Mouse (Mus musculus) lung, embryonic 16.5 days (tissue): ENCODE measurements around the gene Hmox2. TPM values are rescaled to one million over a fixed set of nuclear protein-coding genes. Genes with fewer than 3 reads are reported as not detected.

ENCODE experiments used
- ATAC-seq: fragments of 200-750 bp; cut with Nextera tagmentation; 2 replicates; pipeline ENCODE4 v1.8.0; 2017; ENCODE audit warnings: low read depth, mild to moderate bottlenecking, moderate library complexity
- H3K27ac ChIP-seq: fragments of 300-500 bp; sonication (generic); 2 replicates; pipeline ENCODE4 v1.5.1; 2014; ENCODE audit warnings: mild to moderate bottlenecking, control low read depth, low read length
- H3K27me3 ChIP-seq: fragments of 300-500 bp; sonication (generic); 2 replicates; pipeline ENCODE4 v1.6.1; 2014; ENCODE audit warnings: low read depth, low read length, mixed read lengths; ENCODE audit not compliant: control insufficient read depth, insufficient read depth
- H3K36me3 ChIP-seq: fragments of 300-500 bp; sonication (generic); 2 replicates; pipeline ENCODE4 v1.6.1; 2014; ENCODE audit warnings: low read length; ENCODE audit not compliant: control insufficient read depth, insufficient read depth
- H3K4me1 ChIP-seq: fragments of 300-500 bp; sonication (generic); replicated peaks from 2 replicates; pipeline ENCODE4 v1.6.1; 2014; ENCODE audit warnings: low read length, mixed read lengths; ENCODE audit not compliant: control insufficient read depth, insufficient read depth
- H3K4me2 ChIP-seq: fragments of 300-500 bp; sonication (generic); 2 replicates; pipeline ENCODE4 v1.6.1; 2014; ENCODE audit warnings: low read depth, low read length, control low read depth
- H3K4me3 ChIP-seq: fragments of 300-500 bp; sonication (generic); 2 replicates; pipeline ENCODE4 v1.5.1; 2014; ENCODE audit warnings: mild to moderate bottlenecking, low read length, control low read depth
- H3K9ac ChIP-seq: fragments of 300-500 bp; sonication (generic); 2 replicates; pipeline ENCODE4 v1.6.1; 2014; ENCODE audit warnings: low read length, control low read depth
- H3K9me3 ChIP-seq: fragments of 300-500 bp; sonication (generic); 2 replicates; pipeline ENCODE4 v1.6.1; 2016; ENCODE audit warnings: low read length; ENCODE audit not compliant: control insufficient read depth
- WGBS: fragments of 180-500 bp; shearing (Covaris S2); extraction: QIAGEN DNeasy Blood & Tissue Kit; methylation state at CpG from one replicate; pipeline ENCODE4 v1.1.7; 2014; 5-methylcytosine and 5-hydroxymethylcytosine counted together
- polyA plus RNA-seq: library from polyadenylated mRNA; unstranded; fragments of >200 nt; fragmentation: Nextera tagmentation; extraction: Ambion mirVana; gene quantifications from 2 replicates; pipeline ENCODE4 v1.2.1, GENCODE M21; 2015

The Hmox2 gene
- polyA plus RNA-seq, 1 experiment from 2014 or later: 114 TPM

DNA sequence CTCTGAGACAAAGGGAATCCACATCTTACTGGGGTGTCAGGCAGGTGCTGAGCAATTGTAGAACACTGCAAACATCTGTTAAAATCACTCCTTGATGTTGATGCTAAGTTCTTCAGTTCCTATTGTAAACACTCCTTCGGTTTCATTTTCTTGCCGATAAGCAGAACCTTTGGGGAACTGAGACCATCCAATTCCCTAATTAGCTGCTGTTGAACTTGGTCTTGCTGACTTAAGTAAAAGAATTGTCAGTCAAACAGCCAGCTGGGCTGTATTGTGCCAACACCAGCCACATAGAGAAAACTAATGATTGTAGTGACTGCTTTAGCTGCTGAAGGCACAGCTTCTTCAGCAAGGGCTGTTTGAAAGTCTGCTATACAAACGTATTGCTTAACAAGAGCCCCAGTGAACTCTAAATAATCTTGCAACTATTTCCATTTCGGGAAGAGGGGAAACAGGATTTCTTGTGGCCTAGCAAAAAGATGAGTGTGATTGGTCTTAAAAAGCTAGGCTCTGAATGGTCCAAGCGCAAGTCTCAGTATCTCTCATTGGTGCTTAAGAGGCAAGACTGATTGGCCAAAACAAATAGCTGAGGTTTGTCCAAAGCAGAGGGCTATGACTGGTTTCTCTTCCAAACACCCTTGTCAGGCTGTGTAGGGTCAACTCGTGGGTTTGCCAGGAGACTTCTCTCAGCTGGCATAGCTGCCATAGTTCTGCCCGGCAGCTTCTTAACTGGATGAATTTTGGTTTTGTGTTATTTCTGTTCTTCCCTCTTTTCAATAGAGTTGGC, 3.8 kb upstream of the Hmox2 start:
- Histone ChIP-seq H3K27me3 (no peaks in the 10 kb centered on the region), H3K4me2 (no peak overlapping the region), H3K27ac (peak overlapping the region; percentile 23; the same call in 1 of the 2 replicates), H3K36me3 (no peaks in the 10 kb centered on the region), H3K4me1 (peaks cover 11% of the 10 kb centered on the region), H3K9me3 (no peaks in the 10 kb centered on the region), H3K4me3 (no peak overlapping the region), H3K9ac (no peak overlapping the region)
- WGBS: 52% methylated on average over 7 of the region's 7 CpGs
- no peak for ATAC-seq

DNA sequence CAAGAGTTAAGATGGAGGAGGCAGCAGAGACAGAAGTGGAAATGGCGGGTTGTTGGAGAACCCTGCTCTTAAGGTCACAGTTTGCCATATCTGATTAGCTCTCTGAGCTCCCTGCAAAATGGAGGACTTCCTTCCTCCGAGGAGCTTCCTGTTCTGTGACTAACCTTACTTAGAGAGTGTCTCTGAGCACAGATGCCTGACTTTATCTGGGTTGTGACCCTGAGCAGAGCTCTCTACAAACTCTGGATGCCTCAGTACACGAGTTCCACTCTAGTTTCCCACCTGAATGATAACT, 3.3 kb upstream of the Hmox2 start:
- no peaks in the 10 kb centered on the region for H3K36me3 ChIP-seq
- 56% methylated on average over 3 of the region's 3 CpGs for WGBS
- H3K4me3 ChIP-seq: no peak overlapping the region
- ATAC-seq: no peak
- peaks cover 14% of the 10 kb centered on the region for H3K4me1 ChIP-seq
- no peak overlapping the region for H3K27ac ChIP-seq
- no peak overlapping the region for H3K9ac ChIP-seq
- H3K27me3 ChIP-seq: no peaks in the 10 kb centered on the region
- H3K4me2 ChIP-seq: no peak overlapping the region
- H3K9me3 ChIP-seq: no peaks in the 10 kb centered on the region

DNA sequence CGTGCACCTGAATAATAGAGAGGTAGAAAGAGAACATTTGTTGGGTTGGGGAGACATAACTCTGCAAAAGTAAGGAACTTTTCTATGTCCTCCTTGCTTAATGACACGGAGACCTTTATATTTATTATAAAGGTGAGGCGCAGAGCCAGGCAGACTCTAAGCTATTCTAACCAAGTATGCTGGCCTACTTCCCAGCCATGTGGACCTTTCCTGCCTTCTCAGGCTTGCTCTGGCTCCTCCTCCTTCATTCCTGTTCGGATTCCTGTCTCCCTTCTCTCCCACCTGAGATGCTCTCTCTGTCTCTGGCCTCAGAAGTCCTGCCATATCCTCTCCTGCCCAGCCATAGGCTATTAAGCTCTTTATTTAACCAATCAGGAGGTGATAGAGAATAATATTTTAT, 895 bp upstream of the Hmox2 start:
- no peak overlapping the region for H3K4me2 ChIP-seq
- H3K9me3 ChIP-seq: no peaks in the 10 kb centered on the region
- H3K9ac ChIP-seq: no peak overlapping the region
- no peak overlapping the region for H3K27ac ChIP-seq
- H3K36me3 ChIP-seq: no peaks in the 10 kb centered on the region
- WGBS: 63% methylated on average over 4 of the region's 4 CpGs
- H3K27me3 ChIP-seq: no peaks in the 10 kb centered on the region
- ATAC-seq: no peak
- H3K4me1 ChIP-seq: peaks cover 15% of the 10 kb centered on the region
- H3K4me3 ChIP-seq: no peak overlapping the region

DNA sequence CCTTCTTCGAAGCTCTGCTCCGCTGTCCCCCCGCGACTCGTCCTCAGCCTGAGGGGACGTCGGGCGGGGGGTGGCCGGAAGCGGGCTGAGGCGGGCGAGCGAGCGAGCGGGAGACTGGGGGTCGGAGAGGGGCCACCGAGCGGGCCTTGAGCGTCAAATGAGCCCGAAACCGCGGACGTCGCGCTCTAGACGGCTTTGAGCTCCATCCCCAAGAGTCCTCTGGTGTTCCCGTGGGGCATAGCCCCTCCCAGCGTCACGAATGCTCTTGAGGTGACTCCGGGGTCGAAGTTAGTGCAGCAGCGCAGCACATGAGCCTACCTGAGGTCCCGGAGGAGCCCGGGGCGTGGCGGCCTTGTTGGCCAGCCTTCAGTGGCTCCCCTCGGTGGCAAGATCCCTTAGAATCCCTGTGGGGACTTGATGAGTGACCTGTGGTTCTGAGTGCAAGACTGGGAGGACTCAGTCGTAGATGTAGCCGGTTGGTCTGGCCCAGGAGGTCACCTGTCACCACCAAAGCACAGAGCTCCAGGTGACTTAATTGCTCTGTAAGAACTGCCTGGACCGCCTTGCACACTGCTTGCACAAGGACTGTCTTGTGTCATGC, 467 bp downstream of the Hmox2 start:
- Histone ChIP-seq H3K9ac (peak overlapping the region; percentile 94), H3K4me2 (peak overlapping the region; percentile 57), H3K9me3 (no peaks in the 10 kb centered on the region), H3K4me1 (peaks cover 15% of the 10 kb centered on the region), H3K36me3 (no peaks in the 10 kb centered on the region), H3K27me3 (no peaks in the 10 kb centered on the region), H3K4me3 (peak overlapping the region; percentile 85), H3K27ac (peak overlapping the region; percentile 90)
- ATAC-seq: no peak; the same call in 1 of the 2 replicates
- WGBS: under 1% methylated on average over 40 of the region's 40 CpGs

DNA sequence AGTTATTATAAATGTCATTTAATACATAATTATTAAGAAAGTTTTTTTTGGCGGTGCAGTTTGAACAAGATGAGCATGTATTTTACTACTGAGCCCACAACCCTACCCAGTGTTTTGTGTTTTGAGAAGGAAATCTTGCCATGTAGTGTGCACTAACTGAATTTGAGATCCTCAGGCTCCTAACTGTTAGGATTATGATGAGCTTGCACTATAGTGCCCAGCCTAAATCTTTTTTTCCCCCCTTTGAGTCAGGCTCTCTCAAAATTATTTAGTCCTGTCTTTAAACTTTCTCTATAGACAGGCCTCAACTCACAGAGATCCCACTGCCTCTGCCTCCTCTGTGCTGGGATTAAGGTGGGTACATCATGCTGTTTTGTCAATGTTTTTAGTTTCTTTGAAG, 1.4 kb downstream of the Hmox2 start:
- peak overlapping the region; percentile 57 for H3K4me2 ChIP-seq
- H3K9me3 ChIP-seq: no peaks in the 10 kb centered on the region
- H3K36me3 ChIP-seq: no peaks in the 10 kb centered on the region
- H3K4me3 ChIP-seq: peak overlapping the region; percentile 85
- peaks cover 10% of the 10 kb centered on the region for H3K4me1 ChIP-seq
- H3K27me3 ChIP-seq: no peaks in the 10 kb centered on the region
- ATAC-seq: no peak
- H3K27ac ChIP-seq: no peak overlapping the region
- H3K9ac ChIP-seq: peak overlapping the region; percentile 26; the same call in 1 of the 2 replicates
- 83% methylated on average over 1 of the region's 1 CpGs for WGBS

DNA sequence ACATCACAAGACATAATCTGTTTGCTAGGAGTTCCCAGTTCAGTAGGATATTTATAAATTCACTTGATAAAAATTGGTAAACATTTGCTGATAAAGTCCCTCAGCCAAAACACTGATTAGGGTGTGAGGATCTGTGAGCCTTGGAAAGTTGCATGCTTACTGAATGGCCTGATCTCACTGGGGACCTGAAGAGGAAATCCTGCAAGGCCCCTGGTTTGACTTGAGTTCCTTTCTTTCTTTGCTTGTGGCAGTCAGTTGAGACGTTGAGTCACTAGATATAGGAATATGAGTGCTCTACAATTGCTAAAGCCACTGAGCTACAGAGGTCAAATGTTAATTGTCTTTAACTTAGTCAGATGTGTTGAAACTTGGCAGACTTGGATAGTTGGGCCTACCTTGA, 1.8 kb downstream of the Hmox2 start:
- H3K9me3 ChIP-seq: no peaks in the 10 kb centered on the region
- no peaks in the 10 kb centered on the region for H3K27me3 ChIP-seq
- no peaks in the 10 kb centered on the region for H3K36me3 ChIP-seq
- H3K4me2 ChIP-seq: peak overlapping the region; percentile 57; the same call in 1 of the 2 replicates
- H3K4me1 ChIP-seq: peaks cover 10% of the 10 kb centered on the region
- H3K9ac ChIP-seq: no peak overlapping the region; the same call in 1 of the 2 replicates
- peak overlapping the region; percentile 85; the same call in 1 of the 2 replicates for H3K4me3 ChIP-seq
- ATAC-seq: no peak
- WGBS: 26% methylated on average over 1 of the region's 1 CpGs
- H3K27ac ChIP-seq: no peak overlapping the region

DNA sequence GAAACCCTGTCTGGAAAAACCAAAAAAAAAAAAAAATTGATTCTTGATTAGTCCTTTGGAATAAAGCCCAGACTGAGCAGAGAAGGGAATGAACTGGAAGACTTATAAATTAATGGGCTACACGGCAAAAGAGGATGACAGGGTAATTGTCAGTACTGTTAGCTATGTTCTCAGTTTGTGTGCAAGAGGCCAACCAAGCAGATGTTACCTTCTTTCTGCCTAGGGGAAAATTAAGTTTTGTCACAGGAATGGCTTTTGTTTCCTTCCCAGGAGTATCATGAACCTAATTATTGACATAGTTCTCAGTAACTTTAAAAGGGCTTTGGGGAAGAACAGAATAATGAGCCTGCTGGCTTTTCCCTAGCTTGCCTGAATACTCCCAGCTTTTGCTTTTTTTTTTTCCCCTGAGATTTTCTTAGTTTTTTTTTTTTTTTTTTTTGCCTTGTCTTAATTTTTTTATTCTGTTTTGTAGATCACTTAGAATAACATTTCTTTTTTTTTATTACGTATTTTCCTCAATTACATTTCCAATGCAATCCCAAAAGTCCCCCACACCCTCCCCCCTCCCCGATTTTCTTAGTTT, 4.7 kb downstream of the Hmox2 start:
- no peak overlapping the region for H3K9ac ChIP-seq

DNA sequence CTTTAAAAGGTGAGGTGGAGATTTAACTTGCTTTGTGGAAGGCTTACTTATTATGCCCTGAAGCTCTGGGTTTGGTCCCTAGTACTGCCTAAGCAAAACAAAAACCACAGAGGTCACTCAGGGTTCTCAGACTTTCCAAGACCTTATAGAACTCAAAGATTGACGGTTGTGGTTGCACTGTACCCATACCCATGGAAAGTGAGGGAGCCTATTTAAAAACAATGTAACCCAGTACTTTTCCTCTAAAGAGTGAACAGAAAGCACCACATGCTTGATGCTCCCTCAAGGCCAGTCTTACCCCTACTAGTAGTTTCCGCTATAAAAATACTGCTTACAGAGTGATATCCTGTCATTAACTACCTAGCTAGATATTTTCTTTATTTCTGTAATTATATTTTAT, 10.1 kb downstream of the Hmox2 start:
- 74% methylated on average over 2 of the region's 2 CpGs for WGBS
- H3K27me3 ChIP-seq: no peaks in the 10 kb centered on the region
- no peaks in the 10 kb centered on the region for H3K36me3 ChIP-seq
- ATAC-seq: no peak
- H3K9ac ChIP-seq: no peak overlapping the region
- H3K27ac ChIP-seq: no peak overlapping the region
- no peak overlapping the region for H3K4me2 ChIP-seq
- no peaks in the 10 kb centered on the region for H3K4me1 ChIP-seq
- no peak overlapping the region for H3K4me3 ChIP-seq
- H3K9me3 ChIP-seq: no peaks in the 10 kb centered on the region

More for the DNA sequence above, 4.7 kb downstream of the Hmox2 start:
- Histone ChIP-seq H3K9me3 (no peaks in the 10 kb centered on the region), H3K4me2 (no peak overlapping the region), H3K36me3 (no peaks in the 10 kb centered on the region), H3K27me3 (no peaks in the 10 kb centered on the region), H3K4me1 (peaks cover 10% of the 10 kb centered on the region), H3K4me3 (no peak overlapping the region), H3K27ac (no peak overlapping the region)
- ATAC-seq: no peak
- WGBS: 68% methylated on average over 3 of the region's 3 CpGs

DNA sequence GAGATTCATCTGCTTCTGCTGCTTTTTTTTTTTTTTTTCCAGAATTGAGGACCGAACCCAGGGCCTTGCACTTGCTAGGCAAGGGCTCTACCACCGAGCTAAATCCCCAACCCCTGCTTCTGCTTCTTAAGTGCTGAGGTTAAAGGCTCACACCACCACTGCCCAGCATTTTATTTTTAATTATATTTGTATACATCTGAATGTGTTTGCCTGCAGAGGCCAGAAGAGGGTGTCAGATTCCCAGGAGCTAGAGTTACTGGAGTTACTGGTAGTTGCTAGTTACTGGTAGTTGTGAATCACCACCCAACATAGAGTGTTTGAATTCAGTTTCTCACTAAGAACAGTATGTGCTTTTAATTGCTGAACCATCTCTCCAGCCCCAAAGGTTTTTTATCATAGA, 13.8 kb downstream of the Hmox2 start:
- Histone ChIP-seq H3K9ac (no peak overlapping the region), H3K27ac (no peak overlapping the region), H3K27me3 (no peaks in the 10 kb centered on the region), H3K4me2 (no peak overlapping the region), H3K4me3 (no peak overlapping the region), H3K36me3 (peaks cover 3% of the 10 kb centered on the region; the same call in 1 of the 2 replicates), H3K4me1 (no peaks in the 10 kb centered on the region), H3K9me3 (no peaks in the 10 kb centered on the region)
- no peak for ATAC-seq
- 84% methylated on average over 2 of the region's 2 CpGs for WGBS
